Comparison of ENCODE assay signal across 11 mouse cellular contexts in the genomic region with DNA sequence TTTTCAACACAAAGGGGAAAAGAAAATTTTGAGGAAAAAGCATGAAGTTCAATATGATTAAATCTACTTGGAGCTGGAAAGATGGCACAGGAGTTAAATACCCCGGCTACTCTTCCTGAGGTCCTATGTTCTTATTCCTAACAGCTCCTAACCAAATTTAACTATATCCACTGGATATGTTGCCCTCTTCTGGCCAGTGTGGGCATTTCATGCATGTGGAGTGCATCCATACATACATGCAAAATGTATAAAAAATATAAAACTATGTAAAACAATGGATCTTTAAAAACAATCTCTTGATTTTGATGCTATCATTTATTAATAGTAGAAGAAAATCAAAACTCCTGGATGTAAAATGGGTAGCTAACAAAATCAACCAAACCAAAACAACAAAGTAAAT. TPM values are rescaled to one million over a fixed set of nuclear protein-coding genes. Genes with fewer than 3 reads are reported as not detected.
DNase-seq lines count a peak whose midpoint lies in the region; ATAC-seq and TF ChIP-seq lines count a peak whose summit lies in the region.
"Had no signal": no experiment of that assay in that cellular context is flagged by ENCODE, and none has a peak within 500 bp of the region (broad histone marks: within the 10 kb centered on the region; RNA-seq: fewer than 3 reads in every experiment).

No protein-coding gene starts in this region.

- WGBS in kidney, postnatal 0 days = 79% methylated on average over 1 of the region's 1 CpGs
- WGBS in kidney, embryonic 14.5 days = 84% methylated on average over 1 of the region's 1 CpGs
- WGBS in midbrain, embryonic 14.5 days = 98% methylated on average over 1 of the region's 1 CpGs
- 87% methylated on average over 1 of the region's 1 CpGs for WGBS in midbrain, embryonic 10.5 days

- TF ChIP-seq CTCF in kidney, postnatal 0 days (IDR thresholded peaks at IDR 0.05; ENCODE audit: low read depth) = peak; percentile 54

- no peak overlapping the region for H3K27ac ChIP-seq in kidney, postnatal 0 days
- no peak overlapping the region for H3K27ac ChIP-seq in kidney, embryonic 14.5 days (ENCODE audit: low read depth, low read length)
- H3K27ac ChIP-seq in midbrain, embryonic 14.5 days (replicated peaks; ENCODE audit: low read depth, low read length) = no peak overlapping the region
- no peak overlapping the region for H3K27ac ChIP-seq in midbrain, embryonic 10.5 days (replicated peaks)
- H3K27ac ChIP-seq: heart, embryonic 13.5 days; liver, embryonic 13.5 days had no signal

- no peak overlapping the region for H3K9ac ChIP-seq in kidney, postnatal 0 days (ENCODE audit: low read depth, low read length)
- no peak overlapping the region for H3K9ac ChIP-seq in kidney, embryonic 14.5 days (ENCODE audit: low read depth, low read length)
- H3K9ac ChIP-seq in midbrain, embryonic 14.5 days (replicated peaks; ENCODE audit: low read length) = no peak overlapping the region
- H3K9ac ChIP-seq: heart, embryonic 13.5 days; liver, embryonic 13.5 days had no signal

- peak; percentile 11 to 26 for DNase-seq in cerebellum, postnatal 10 days
- no peak for DNase-seq in cerebellum, adult 18-20 months
- DNase-seq in kidney, postnatal 0 days (ENCODE audit: low spot score) = no peak
- peak; percentile 31 for DNase-seq in midbrain, embryonic 14.5 days
- no peak for DNase-seq in midbrain, embryonic 10.5 days (ENCODE audit: low spot score)
- DNase-seq in mesoderm, embryonic 11.5 days (ENCODE audit: low read depth, low spot score) = peak; percentile 11
- DNase-seq in right cerebral cortex, postnatal 25 days = no peak
- DNase-seq: adrenal gland, adult 2 months; liver, embryonic 13.5 days had no signal

- no peaks in the 10 kb centered on the region for H3K36me3 ChIP-seq in kidney, postnatal 0 days (ENCODE audit: insufficient read depth, low read length)
- H3K36me3 ChIP-seq in kidney, embryonic 14.5 days (ENCODE audit: control insufficient read depth, insufficient read depth, low read length) = no peaks in the 10 kb centered on the region
- no peaks in the 10 kb centered on the region for H3K36me3 ChIP-seq in midbrain, embryonic 14.5 days (ENCODE audit: control insufficient read depth, insufficient read depth, low read length)
- no peaks in the 10 kb centered on the region for H3K36me3 ChIP-seq in midbrain, embryonic 10.5 days
- H3K36me3 ChIP-seq: heart, embryonic 13.5 days; liver, embryonic 13.5 days had no signal

- no peak for ATAC-seq in kidney, postnatal 0 days (replicated peaks; ENCODE audit: low FRiP score, low read depth)
- no peak for ATAC-seq in kidney, embryonic 14.5 days (ENCODE audit: low FRiP score, low TSS enrichment)
- no peak for ATAC-seq in midbrain, embryonic 14.5 days (ENCODE audit: low FRiP score, low TSS enrichment)

- H3K27me3 ChIP-seq in kidney, postnatal 0 days (ENCODE audit: insufficient read depth, low read length) = no peaks in the 10 kb centered on the region
- no peaks in the 10 kb centered on the region for H3K27me3 ChIP-seq in kidney, embryonic 14.5 days (ENCODE audit: control insufficient read depth, insufficient read depth, low read length)
- no peaks in the 10 kb centered on the region for H3K27me3 ChIP-seq in midbrain, embryonic 14.5 days (ENCODE audit: control insufficient read depth, insufficient read depth, low read length)
- no peaks in the 10 kb centered on the region for H3K27me3 ChIP-seq in midbrain, embryonic 10.5 days (ENCODE audit: low read depth, poor library complexity, severe bottlenecking)
- H3K27me3 ChIP-seq: heart, embryonic 13.5 days; liver, embryonic 13.5 days had no signal

- H3K4me2 ChIP-seq in kidney, postnatal 0 days (ENCODE audit: low read length) = no peak overlapping the region
- no peak overlapping the region for H3K4me2 ChIP-seq in kidney, embryonic 14.5 days (replicated peaks; ENCODE audit: low read depth, low read length)
- no peak overlapping the region for H3K4me2 ChIP-seq in midbrain, embryonic 14.5 days (ENCODE audit: low read length)
- H3K4me2 ChIP-seq: heart, embryonic 13.5 days; liver, embryonic 13.5 days had no signal

- H3K4me1 ChIP-seq in kidney, postnatal 0 days (replicated peaks; ENCODE audit: insufficient read depth, low read length) = no peaks in the 10 kb centered on the region
- H3K4me1 ChIP-seq in kidney, embryonic 14.5 days (ENCODE audit: control insufficient read depth, insufficient read depth, low read length) = no peaks in the 10 kb centered on the region
- H3K4me1 ChIP-seq in midbrain, embryonic 14.5 days (ENCODE audit: control insufficient read depth, insufficient read depth, low read length) = no peaks in the 10 kb centered on the region
- H3K4me1 ChIP-seq in midbrain, embryonic 10.5 days = no peaks in the 10 kb centered on the region
- H3K4me1 ChIP-seq: liver, embryonic 13.5 days had no signal

- H3K4me3 ChIP-seq in kidney, postnatal 0 days (replicated peaks; ENCODE audit: low read depth, low read length) = no peak overlapping the region
- no peak overlapping the region for H3K4me3 ChIP-seq in kidney, embryonic 14.5 days (ENCODE audit: low read length)
- H3K4me3 ChIP-seq in midbrain, embryonic 14.5 days (replicated peaks; ENCODE audit: low read depth, low read length) = no peak overlapping the region
- no peak overlapping the region for H3K4me3 ChIP-seq in midbrain, embryonic 10.5 days
- H3K4me3 ChIP-seq: heart, embryonic 13.5 days; liver, embryonic 13.5 days had no signal

- H3K9me3 ChIP-seq in kidney, postnatal 0 days (replicated peaks; ENCODE audit: low read length) = no peaks in the 10 kb centered on the region
- no peaks in the 10 kb centered on the region for H3K9me3 ChIP-seq in kidney, embryonic 14.5 days (ENCODE audit: control insufficient read depth, low read length)
- no peaks in the 10 kb centered on the region for H3K9me3 ChIP-seq in midbrain, embryonic 14.5 days (ENCODE audit: control insufficient read depth, low read length)
- H3K9me3 ChIP-seq in midbrain, embryonic 10.5 days (replicated peaks) = no peaks in the 10 kb centered on the region
- H3K9me3 ChIP-seq: heart, embryonic 13.5 days; liver, embryonic 13.5 days had no signal

RNA-seq across cellular contexts. Expression of gene Ano5, which starts 52.1 kb away (rescaled TPM):
- 2.3 and 2.4 TPM in 2 replicates for polyA plus RNA-seq in kidney, postnatal 0 days (2015; fragmentation: Nextera tagmentation; extraction: Ambion mirVana)
- 0.50 and 0.77 TPM in 2 replicates for polyA plus RNA-seq in kidney, embryonic 14.5 days (2014; fragmentation: Nextera tagmentation; extraction: Ambion mirVana)
- 1.3 TPM in 2 replicates for polyA plus RNA-seq in midbrain, embryonic 14.5 days (2014; fragmentation: Nextera tagmentation; extraction: Ambion mirVana)
- polyA plus RNA-seq in midbrain, embryonic 10.5 days (2016; fragmentation: Nextera tagmentation; extraction: Ambion mirVana) = 0.19 and 0.22 TPM in 2 replicates

Comparison
In these comparisons a context has a peak if more than half of its experiments do, and no peak if none do; other contexts are left out.
1. DNase-seq: peak in cerebellum, postnatal 10 days (2 of 2), midbrain, embryonic 14.5 days (single experiment) and mesoderm, embryonic 11.5 days (single experiment); none in cerebellum, adult 18-20 months (0 of 2), kidney, postnatal 0 days (single experiment), midbrain, embryonic 10.5 days (single experiment) and right cerebral cortex, postnatal 25 days (single experiment).